Mouse (Mus musculus): ENCODE results near the gene Ankle2. TPM values are rescaled to one million over a fixed set of nuclear protein-coding genes. Genes with fewer than 3 reads are reported as not detected.

The Ankle2 gene
- polyA plus RNA-seq (2011; ENCODE audit: insufficient read length, low read depth, missing spikeins), result 37.2 and 37.3 TPM in 2 replicates

DNA sequence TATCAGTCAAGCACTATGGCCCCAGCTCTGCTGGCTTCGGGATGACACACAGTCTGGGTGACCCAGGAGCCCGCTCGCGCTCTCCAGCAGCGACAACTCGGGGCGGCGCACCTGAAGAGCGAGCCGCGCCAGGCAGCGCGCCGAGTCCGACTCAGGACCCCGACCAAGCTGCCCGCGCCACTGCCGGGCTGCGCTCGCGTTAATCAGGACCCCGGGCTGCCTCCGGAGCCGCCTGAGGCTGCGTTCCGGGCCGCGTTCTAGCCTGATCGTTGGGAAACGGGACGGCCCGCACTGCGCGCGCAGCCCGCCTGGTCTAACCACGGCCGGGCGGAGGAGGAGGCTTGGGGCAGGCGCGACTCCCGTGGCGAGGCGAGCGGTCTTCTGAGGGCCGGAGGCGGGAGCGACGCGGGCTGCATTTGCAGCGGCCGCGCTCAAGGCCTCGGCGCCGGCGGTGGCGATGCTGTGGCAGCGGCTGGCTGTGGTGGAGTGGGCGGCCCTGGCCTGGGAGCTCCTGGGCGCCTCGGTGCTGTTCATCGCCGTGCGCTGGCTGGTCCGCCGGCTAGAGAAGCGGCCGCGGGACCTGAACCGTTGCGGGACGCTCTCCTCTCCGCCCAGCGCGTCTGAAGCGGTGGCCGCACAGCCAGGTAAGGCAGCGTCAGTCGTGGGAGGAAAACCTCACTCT lies at the start of gene Ankle2:
Ankle2 (plus strand) TSS at position 225 of the 682 bp plus-strand sequence.
- H3K4me3 ChIP-seq (ENCODE audit: insufficient read depth, low read length), result peak within 1 kb of the TSS; percentile 94
- H3K27ac ChIP-seq (ENCODE audit: insufficient read depth, low read length), result peak within 1 kb of the TSS; percentile 60
- peak; percentile 79 for TF ChIP-seq POLR2A (IDR thresholded peaks at IDR 0.05; ENCODE audit: low read depth, low read length)
- TF ChIP-seq CTCF (IDR thresholded peaks at IDR 0.05; ENCODE audit: borderline replicate concordance, insufficient read depth, low read length), result no peak
- H3K4me1 ChIP-seq (ENCODE audit: control insufficient read depth, insufficient read depth, low read length), result peaks cover 4% of the 10 kb centered on the region; the same call in 1 of the 2 replicates

DNA sequence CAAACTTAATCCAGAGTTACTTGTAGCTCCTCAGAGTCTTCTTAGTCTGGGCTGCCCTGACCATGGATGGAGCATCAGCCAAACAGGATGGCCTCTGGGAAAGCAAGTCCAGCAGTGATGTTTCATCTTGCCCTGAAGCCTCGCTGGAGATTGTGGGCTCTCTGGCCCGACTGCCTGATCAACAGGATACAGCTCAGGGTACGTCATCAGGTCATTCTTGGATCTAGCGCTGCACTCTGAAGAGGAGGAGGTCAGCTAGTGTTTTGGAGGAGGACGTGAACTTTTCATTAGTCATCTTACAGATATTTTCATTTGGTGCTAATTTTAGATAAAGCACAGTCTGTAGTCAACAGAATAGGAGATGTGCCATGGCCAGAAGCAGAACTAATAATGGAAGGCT lies 49.1 kb upstream of the Ankle2 start:
- TF ChIP-seq POLR2A (IDR thresholded peaks at IDR 0.05; ENCODE audit: low read depth, low read length), result no peak
- TF ChIP-seq CTCF (IDR thresholded peaks at IDR 0.05; ENCODE audit: borderline replicate concordance, insufficient read depth, low read length), result no peak
- 0 out of 2 replicates have a peak, but pooled peaks cover 3% of the 10 kb centered on the region for H3K4me1 ChIP-seq (ENCODE audit: control insufficient read depth, insufficient read depth, low read length)
- H3K27ac ChIP-seq (ENCODE audit: insufficient read depth, low read length), result no peak overlapping the region
- H3K4me3 ChIP-seq (ENCODE audit: insufficient read depth, low read length), result no peak overlapping the region

DNA sequence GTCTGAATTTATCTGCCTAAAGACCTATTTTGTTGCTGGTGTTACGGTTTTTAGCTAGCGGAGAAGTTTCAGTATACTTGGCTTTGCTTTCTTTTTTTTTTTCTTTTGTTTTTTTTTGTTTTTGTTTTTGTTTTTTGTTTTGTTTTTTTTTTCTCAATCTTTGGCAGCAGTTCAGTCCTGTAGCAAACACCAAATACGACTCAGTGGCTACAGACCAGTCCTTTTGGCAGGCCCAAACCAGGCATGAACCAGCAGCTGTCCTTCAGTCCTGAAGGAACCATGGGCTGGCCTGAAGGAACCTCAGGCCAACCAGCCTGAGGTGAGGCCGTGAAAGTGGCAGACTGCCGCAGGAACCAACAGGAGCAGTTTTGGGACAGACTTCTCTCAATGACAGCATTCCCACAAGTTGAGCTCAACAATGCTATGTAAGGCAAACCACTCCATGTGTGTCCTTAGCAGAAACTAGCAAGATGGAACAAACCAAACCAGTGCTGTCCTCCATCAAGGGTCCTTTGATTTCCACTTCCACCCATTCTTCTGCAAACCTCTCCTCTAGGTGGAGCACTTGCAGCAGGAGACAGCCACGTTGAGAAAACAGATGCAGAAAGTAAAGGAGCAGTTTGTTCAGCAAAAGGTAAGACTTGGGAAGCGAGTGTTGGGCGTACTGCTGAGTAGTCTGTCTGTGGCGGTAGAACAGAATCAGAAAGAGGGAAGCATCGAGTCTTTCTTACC lies 27.5 kb upstream of the Ankle2 start:
- Histone ChIP-seq H3K4me3 (ENCODE audit: insufficient read depth, low read length) (no peak overlapping the region), H3K27ac (ENCODE audit: insufficient read depth, low read length) (no peak overlapping the region), H3K4me1 (ENCODE audit: control insufficient read depth, insufficient read depth, low read length) (no peaks in the 10 kb centered on the region)
- TF ChIP-seq POLR2A (IDR thresholded peaks at IDR 0.05; ENCODE audit: low read depth, low read length) (no peak), CTCF (IDR thresholded peaks at IDR 0.05; ENCODE audit: borderline replicate concordance, insufficient read depth, low read length) (no peak)

DNA sequence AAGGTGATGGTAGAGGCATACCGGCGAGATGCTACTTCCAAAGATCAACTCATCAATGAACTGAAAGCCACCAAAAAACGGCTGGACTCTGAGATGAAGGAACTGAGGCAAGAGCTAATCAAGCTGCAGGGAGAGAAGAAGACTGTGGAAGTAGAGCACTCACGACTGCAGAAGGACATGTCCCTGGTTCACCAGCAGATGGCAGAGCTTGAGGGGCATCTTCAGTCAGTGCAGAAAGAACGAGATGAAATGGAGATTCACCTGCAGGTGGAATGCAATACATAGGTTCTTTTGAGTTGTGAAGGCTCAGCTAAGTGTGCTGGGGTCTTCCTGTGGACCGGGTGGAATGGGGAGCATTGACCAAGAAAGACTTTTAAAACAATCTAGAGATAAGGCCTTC lies 26.0 kb upstream of the Ankle2 start:
- H3K4me1 ChIP-seq (ENCODE audit: control insufficient read depth, insufficient read depth, low read length), result no peaks in the 10 kb centered on the region
- peak; percentile 50; the same call in 1 of the 2 replicates for TF ChIP-seq CTCF (IDR thresholded peaks at IDR 0.05; ENCODE audit: borderline replicate concordance, insufficient read depth, low read length)
- TF ChIP-seq POLR2A (IDR thresholded peaks at IDR 0.05; ENCODE audit: low read depth, low read length), result no peak
- H3K27ac ChIP-seq (ENCODE audit: insufficient read depth, low read length), result no peak overlapping the region
- H3K4me3 ChIP-seq (ENCODE audit: insufficient read depth, low read length), result no peak overlapping the region

DNA sequence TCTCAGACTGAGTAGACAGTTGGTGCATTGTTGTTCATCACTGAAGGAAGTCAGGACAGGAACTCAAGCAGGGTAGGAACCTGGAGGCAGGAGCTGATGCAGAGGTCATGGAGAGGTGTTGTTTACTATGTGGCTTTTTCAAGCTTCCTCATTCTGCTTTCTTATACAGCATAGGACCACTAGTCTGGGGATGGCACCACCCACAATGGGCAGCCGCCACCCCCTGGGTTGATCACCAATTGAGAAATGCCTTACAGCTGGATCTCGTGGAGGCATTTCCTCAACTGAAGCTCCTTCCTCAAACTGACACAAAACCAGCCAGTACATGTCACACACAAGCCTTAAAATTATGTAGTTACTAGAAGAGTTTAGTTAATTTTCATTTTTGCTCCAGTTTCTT lies 19.5 kb upstream of the Ankle2 start:
- H3K27ac ChIP-seq (ENCODE audit: insufficient read depth, low read length), result no peak overlapping the region
- TF ChIP-seq POLR2A (IDR thresholded peaks at IDR 0.05; ENCODE audit: low read depth, low read length) (no peak), CTCF (IDR thresholded peaks at IDR 0.05; ENCODE audit: borderline replicate concordance, insufficient read depth, low read length) (no peak)

GRCm38 (mm10) chr5:110216780-110217179 lies 14.0 kb upstream of the Ankle2 start:
- no peaks in the 10 kb centered on the region for H3K4me1 ChIP-seq (ENCODE audit: control insufficient read depth, insufficient read depth, low read length)
- TF ChIP-seq CTCF (IDR thresholded peaks at IDR 0.05; ENCODE audit: borderline replicate concordance, insufficient read depth, low read length) (no peak), POLR2A (IDR thresholded peaks at IDR 0.05; ENCODE audit: low read depth, low read length) (no peak)
- no peak overlapping the region for H3K27ac ChIP-seq (ENCODE audit: insufficient read depth, low read length)
- no peak overlapping the region for H3K4me3 ChIP-seq (ENCODE audit: insufficient read depth, low read length)

More for the DNA sequence above, 19.5 kb upstream of the Ankle2 start:
- Histone ChIP-seq H3K4me3 (ENCODE audit: insufficient read depth, low read length) (no peak overlapping the region), H3K4me1 (ENCODE audit: control insufficient read depth, insufficient read depth, low read length) (no peaks in the 10 kb centered on the region)

GRCm38 (mm10) chr5:110220331-110220730 lies 10.5 kb upstream of the Ankle2 start:
- H3K27ac ChIP-seq (ENCODE audit: insufficient read depth, low read length), result no peak overlapping the region
- H3K4me3 ChIP-seq (ENCODE audit: insufficient read depth, low read length), result no peak overlapping the region
- no peaks in the 10 kb centered on the region for H3K4me1 ChIP-seq (ENCODE audit: control insufficient read depth, insufficient read depth, low read length)
- TF ChIP-seq CTCF (IDR thresholded peaks at IDR 0.05; ENCODE audit: borderline replicate concordance, insufficient read depth, low read length), result no peak

DNA sequence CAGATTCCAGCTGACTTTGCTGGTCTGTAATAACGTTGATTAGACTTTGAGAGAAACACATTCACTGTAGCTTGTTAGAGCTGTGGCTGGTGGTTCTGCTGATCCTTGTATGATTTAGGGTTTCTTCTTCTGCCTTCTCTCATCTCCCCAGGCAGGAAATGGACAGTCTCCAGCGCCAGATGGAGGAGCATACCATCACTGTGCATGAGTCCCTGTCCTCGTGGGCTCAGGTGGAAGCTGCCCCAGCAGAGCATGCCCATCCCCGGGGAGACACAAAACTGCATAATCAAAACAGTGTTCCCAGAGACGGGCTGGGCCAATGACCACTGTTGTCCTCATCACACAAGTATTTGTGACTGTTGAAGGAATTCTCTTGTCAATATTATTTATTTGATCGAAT lies 8.0 kb upstream of the Ankle2 start:
- no peak for TF ChIP-seq CTCF (IDR thresholded peaks at IDR 0.05; ENCODE audit: borderline replicate concordance, insufficient read depth, low read length)
- no peak for TF ChIP-seq POLR2A (IDR thresholded peaks at IDR 0.05; ENCODE audit: low read depth, low read length)
- Histone ChIP-seq H3K4me1 (ENCODE audit: control insufficient read depth, insufficient read depth, low read length) (no peaks in the 10 kb centered on the region), H3K4me3 (ENCODE audit: insufficient read depth, low read length) (no peak overlapping the region), H3K27ac (ENCODE audit: insufficient read depth, low read length) (no peak overlapping the region)

DNA sequence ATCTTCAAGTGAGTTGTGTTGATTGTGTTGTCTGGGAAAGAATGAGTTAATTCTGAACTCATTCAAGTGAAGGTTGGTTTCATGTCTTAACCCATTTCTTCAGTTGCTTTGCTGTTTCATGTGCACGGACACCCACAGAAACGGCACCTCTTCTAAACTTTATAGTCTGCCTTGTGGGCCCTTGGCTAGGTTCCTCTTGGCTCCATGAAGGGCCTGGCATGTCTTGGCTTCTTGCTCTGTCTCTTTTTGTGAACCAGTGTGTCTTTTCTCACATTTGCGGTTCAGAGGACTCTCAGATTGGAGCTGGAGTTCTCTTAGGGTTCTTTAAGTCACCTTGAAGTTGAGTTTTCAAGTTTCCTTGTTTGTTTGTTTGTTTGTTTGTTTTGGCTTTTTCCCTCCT lies 5.7 kb upstream of the Ankle2 start:
- Histone ChIP-seq H3K27ac (ENCODE audit: insufficient read depth, low read length) (no peak overlapping the region), H3K4me1 (ENCODE audit: control insufficient read depth, insufficient read depth, low read length) (no peaks in the 10 kb centered on the region), H3K4me3 (ENCODE audit: insufficient read depth, low read length) (no peak overlapping the region)
- no peak for TF ChIP-seq POLR2A (IDR thresholded peaks at IDR 0.05; ENCODE audit: low read depth, low read length)
- no peak for TF ChIP-seq CTCF (IDR thresholded peaks at IDR 0.05; ENCODE audit: borderline replicate concordance, insufficient read depth, low read length)

GRCm38 (mm10) chr5:110227336-110227883 lies 3.4 kb upstream of the Ankle2 start:
- TF ChIP-seq CTCF (IDR thresholded peaks at IDR 0.05; ENCODE audit: borderline replicate concordance, insufficient read depth, low read length) (no peak), POLR2A (IDR thresholded peaks at IDR 0.05; ENCODE audit: low read depth, low read length) (no peak)
- Histone ChIP-seq H3K27ac (ENCODE audit: insufficient read depth, low read length) (no peak overlapping the region), H3K4me1 (ENCODE audit: control insufficient read depth, insufficient read depth, low read length) (peaks cover 2% of the 10 kb centered on the region; the same call in 1 of the 2 replicates), H3K4me3 (ENCODE audit: insufficient read depth, low read length) (no peak overlapping the region)
